16 mouse cellular contexts compared by ENCODE assay signal in genomic region chr11:66835864-66836263, GRCm38 (mm10).
"Had no signal": no experiment of that assay in that cellular context is flagged by ENCODE, and none has a peak within 500 bp of the region (broad histone marks: within the 10 kb centered on the region; RNA-seq: fewer than 3 reads in every experiment).

No protein-coding gene starts in this region.

- H3K27ac ChIP-seq: neural tube, embryonic 13.5 days; neural tube, embryonic 15.5 days; stomach, embryonic 15.5 days; stomach, postnatal 0 days had no signal

- DNase-seq: retina, postnatal 1 day; right cerebral cortex, adult 18-20 months; right cerebral cortex, postnatal 14 days; right cerebral cortex, postnatal 25 days; right cerebral cortex, postnatal 4 days; spleen, adult 18-20 months; thymus, adult 18-20 months; thymus, adult 2 months; thymus, postnatal 14 days; thymus, postnatal 25 days; thymus, postnatal 36 days; thymus, postnatal 4 days had no signal

- H3K4me2 ChIP-seq: neural tube, embryonic 13.5 days; neural tube, embryonic 15.5 days; stomach, embryonic 15.5 days had no signal

- H3K4me1 ChIP-seq: neural tube, embryonic 13.5 days; neural tube, embryonic 15.5 days; stomach, embryonic 15.5 days had no signal

- H3K9me3 ChIP-seq: neural tube, embryonic 13.5 days; neural tube, embryonic 15.5 days; stomach, embryonic 15.5 days had no signal

- H3K4me3 ChIP-seq: neural tube, embryonic 13.5 days; neural tube, embryonic 15.5 days; stomach, embryonic 15.5 days had no signal

- H3K9ac ChIP-seq: neural tube, embryonic 13.5 days; neural tube, embryonic 15.5 days; stomach, embryonic 15.5 days had no signal

- H3K27me3 ChIP-seq: neural tube, embryonic 13.5 days; neural tube, embryonic 15.5 days; stomach, embryonic 15.5 days had no signal

- H3K36me3 ChIP-seq: neural tube, embryonic 13.5 days; neural tube, embryonic 15.5 days; stomach, embryonic 15.5 days had no signal
